Mouse (Mus musculus): ENCODE results near the gene Rere. TPM values are rescaled to one million over a fixed set of nuclear protein-coding genes. Genes with fewer than 3 reads are reported as not detected.

Rere gene
- 27.7 TPM for polyA plus RNA-seq (2017; shearing (Covaris generic))

DNA sequence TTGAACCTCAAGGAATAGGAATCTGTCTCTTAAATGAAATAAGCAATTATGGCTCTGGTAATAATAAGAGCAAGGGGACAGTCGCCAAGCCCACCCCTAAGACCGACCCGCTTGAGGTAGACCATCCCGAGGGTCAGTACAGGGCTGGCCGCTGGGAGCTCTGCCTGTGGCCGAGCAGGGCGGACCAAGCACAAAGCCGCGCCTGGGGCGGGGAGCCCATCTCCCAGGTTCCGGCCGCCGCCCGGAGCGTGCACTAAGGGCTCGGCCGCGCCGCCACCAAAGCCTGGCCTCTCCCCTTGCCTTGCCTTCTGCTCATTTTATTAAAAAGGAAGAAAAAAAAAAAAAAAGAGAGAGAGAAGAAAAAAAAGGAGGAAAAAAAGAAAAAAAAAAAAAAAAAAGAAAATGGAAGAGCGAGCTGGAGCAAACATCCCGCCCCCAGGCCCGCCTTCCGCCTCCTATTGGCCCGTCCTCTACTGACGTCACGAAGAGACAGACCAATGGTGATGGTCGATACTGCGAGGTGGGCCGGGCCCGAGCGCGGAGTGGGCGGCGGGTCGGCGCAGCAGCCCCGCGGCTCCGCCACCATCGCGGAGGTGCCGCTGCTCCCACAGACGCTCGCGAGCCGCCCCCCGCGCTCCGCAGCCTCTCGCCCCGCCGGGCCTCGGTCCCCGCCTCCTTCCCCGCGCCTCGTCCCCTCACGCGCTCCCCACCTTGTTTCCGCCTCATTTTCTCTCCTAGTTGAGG is at the start of gene Rere:
Gene Rere, plus strand, starts transcription at position 629 of the 744 bp plus-strand sequence.

DNA sequence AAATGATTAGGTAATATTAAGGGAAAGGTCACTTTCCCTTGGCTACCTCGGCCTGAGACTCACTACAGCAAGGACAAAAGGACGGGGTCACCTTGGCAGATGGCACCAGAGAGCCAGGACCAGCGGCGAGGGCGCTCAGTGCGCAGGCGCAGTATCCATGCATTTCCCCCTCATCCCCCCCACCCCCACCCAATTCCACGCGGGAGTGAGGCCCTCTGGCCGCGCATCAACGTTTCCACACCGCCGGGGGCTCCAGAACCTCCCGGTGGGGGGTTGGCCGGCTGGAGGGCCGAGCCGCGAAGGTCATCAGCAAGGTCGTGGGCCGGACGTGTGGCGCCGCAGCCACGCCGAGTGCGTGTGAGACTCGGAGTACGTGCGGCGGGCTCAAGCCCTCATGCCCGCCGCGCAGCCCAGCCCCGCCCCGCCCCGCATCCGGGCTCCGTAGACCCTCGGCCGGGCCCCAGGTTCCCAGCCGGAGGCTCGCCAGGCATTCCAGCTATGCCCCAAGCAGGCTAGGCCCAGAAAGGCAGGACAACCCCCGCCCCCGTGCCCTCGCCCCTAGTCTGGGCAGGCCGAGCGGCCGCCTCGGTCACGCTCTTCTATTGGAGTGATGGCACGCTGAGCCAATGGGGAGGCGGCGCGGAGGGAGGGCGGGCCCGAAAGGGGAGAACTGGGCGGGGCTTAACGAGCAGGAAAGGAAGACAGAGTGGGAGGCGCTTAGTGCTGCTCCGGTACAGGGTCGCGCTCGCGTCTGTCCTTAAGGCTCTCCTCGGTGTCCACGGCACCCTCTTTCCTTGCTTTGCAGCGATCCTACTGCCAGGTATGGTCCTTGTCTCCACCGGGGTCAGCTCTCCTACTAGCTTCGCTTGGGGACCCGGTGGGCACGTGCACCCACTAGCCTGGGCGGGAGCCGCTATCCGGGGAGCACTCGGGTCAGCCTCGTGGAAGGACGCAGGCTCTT is 44.6 kb upstream of the Rere start, which contains the start of gene Eno1:
Gene Eno1, plus strand, starts transcription at position 201 of the 961 bp plus-strand sequence.

DNA sequence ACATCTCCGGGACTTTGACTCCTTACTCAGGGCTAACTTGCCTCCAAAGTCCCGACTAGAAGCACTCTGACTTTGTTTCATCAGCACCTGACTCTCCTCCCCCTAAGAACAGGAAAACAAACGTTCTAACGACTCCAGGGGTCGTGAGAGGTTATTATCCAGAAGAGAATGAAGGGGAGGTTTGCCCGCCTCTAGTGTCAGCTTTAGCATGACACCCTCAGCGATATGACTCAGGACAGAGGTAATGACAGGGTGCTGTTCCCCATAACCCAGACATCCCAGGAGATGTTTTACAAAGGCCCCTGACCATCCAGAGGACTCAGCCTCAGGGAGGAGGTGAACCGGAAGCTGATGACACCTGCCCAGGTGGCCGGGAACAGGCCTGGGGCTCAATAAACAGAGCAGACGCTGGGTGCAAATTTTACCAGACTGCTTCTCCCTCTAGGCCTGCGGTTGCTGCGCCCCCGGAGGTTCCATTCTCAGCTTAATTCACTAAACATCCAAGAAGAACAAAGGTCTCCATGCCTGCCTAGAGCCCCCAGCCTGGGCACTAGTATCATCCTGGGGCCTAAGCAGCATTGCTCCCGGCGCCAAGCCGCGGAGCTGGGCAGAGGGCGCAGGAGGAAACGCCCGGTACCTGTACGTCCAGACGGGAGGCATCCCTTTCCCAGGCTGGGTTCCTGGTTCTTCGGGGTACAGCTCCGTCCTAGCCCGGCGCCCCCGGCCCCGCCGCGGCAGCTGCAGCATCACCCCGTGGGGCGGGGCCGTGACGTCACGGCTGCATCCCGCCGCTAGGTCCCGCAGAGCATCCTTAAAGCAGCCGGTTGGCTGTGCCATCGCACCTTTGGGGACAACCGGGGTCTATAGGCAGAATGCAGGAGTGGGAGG is 370.2 kb downstream of the Rere start, which contains the start of gene Slc45a1:
Gene Slc45a1, minus strand, starts transcription at position 785 of the 888 bp plus-strand sequence.

Other genes with a start within 250 kb of the Rere start
- gene Gpr157, start 194.3 kb upstream of the Rere start, polyA plus RNA-seq (2017; shearing (Covaris generic)) = 0.21 TPM
- gene Slc2a5, start 162.4 kb upstream of the Rere start, polyA plus RNA-seq (2017; shearing (Covaris generic)) = not detected
- not detected for gene Slc2a7, start 132.7 kb upstream of the Rere start, polyA plus RNA-seq (2017; shearing (Covaris generic))
- not detected for gene Car6, start 80.3 kb upstream of the Rere start, polyA plus RNA-seq (2017; shearing (Covaris generic))
- 1,235 TPM for gene Eno1, start 44.9 kb upstream of the Rere start, polyA plus RNA-seq (2017; shearing (Covaris generic))